Mouse (Mus musculus): Measurements from ENCODE around the gene Kcnh8.

DNA sequence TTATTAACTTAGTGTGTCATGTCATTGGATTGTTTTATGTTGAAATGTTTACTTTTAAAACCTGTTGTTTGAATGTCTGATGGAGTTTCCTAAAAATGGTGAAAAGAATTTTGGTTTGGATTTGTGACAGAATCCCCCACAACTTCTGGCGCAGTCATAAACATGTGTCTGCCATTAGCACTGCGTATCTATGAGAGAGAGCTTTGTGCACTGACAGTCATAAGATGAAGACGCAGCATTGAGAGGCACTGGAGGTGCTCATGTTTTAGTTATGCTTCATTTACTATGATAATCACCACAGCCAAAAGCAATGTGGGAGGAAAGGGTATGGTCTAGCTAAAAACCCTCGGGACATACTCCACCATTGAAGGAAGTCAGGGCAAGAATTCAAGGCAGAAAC lies 30.3 kb upstream of the Kcnh8 start:
- no peak for TF ChIP-seq MAX (IDR thresholded peaks at IDR 0.05; ENCODE audit: low read depth)
- TF ChIP-seq MYOD1 (IDR thresholded peaks at IDR 0.05; ENCODE audit: control insufficient read depth in 1 of 3, insufficient read length in 2 of 3, low read depth in 2 of 3) = no peak
- TF ChIP-seq POLR2A (IDR thresholded peaks at IDR 0.05; ENCODE audit: insufficient read length, low read depth) = no peak
- TF ChIP-seq TCF12 (IDR thresholded peaks at IDR 0.05; ENCODE audit: insufficient read depth, poor library complexity, severe bottlenecking) = no peak
- TF ChIP-seq MYOG (IDR thresholded peaks at IDR 0.05; ENCODE audit: control insufficient read depth in 1 of 3, insufficient read depth in 1 of 3, insufficient read length in 2 of 3, low read depth in 2 of 3) = no peak
- TF ChIP-seq POLR2AphosphoS2 (IDR thresholded peaks at IDR 0.05; ENCODE audit: insufficient read length, low read depth) = no peak

Data from myocyte (in vitro differentiated cells).